Mouse (Mus musculus) skeletal muscle tissue, postnatal 0 days (tissue): Measurements from ENCODE around the gene Tln2. TPM values are rescaled to one million over a fixed set of nuclear protein-coding genes. Genes with fewer than 3 reads are reported as not detected.
A peak's percentile ranks its signal among the peaks of the same experiment; 100 is the strongest.

ENCODE experiments used
- microRNA counts: library from miRNA; unstranded; fragments of <30 nt; microRNA quantifications from one replicate; lab custom pipeline; 2015
- microRNA-seq, 2 experiments: library from miRNA; unstranded; fragments of <30 nt; microRNA quantifications; one replicate each; pipeline ENCODE4; 2016
- polyA plus RNA-seq: library from polyadenylated mRNA; unstranded; fragments of >200 nt; fragmentation: Nextera tagmentation; extraction: Ambion mirVana; gene quantifications from 2 replicates; pipeline ENCODE4 v1.2.1, GENCODE M21; 2015

Gene Tln2
- polyA plus RNA-seq = 58.5 and 66.7 TPM in 2 replicates

GRCm38 (mm10) chr9:67559603-67560002 lies at the start of gene Tln2:
Tln2 (minus strand) TSS chr9:67559703.

MicroRNA genes within 50 kb of the gene (microRNA counts, 519-probe panel; counts per million panel counts)
- microRNA mmu-miR-190 (lab: Ali Mortazavi, UCI) = 296 counts per million, percentile 58 among the panel's probes with 10 or more counts

Small RNAs within 50 kb of the gene (microRNA-seq; reads per million reads assigned to microRNA genes)
- 90.8 to 140 reads per million in 2 experiments for gene Mir190a

Other genes with a start within 250 kb of the Tln2 start
- gene C2cd4b, start 199.7 kb upstream of the Tln2 start, polyA plus RNA-seq = 0.54 and 0.79 TPM in 2 replicates